Mouse (Mus musculus) liver, embryonic 15.5 days (tissue): ENCODE results near the gene Bmp5. TPM values are rescaled to one million over a fixed set of nuclear protein-coding genes. Genes with fewer than 3 reads are reported as not detected.

Experiments
- ATAC-seq: fragments of 200-750 bp; cut with Nextera tagmentation; 2 replicates; pipeline ENCODE4 v1.8.0; 2017; ENCODE audit warnings: moderate number of reproducible peaks, mild to moderate bottlenecking, moderate library complexity; ENCODE audit not compliant: insufficient read depth
- H3K27ac ChIP-seq: fragments of 300-500 bp; sonication (generic); replicated peaks from 2 replicates; pipeline ENCODE4 v1.5.1; 2015; ENCODE audit warnings: mild to moderate bottlenecking, inconsistent platforms
- H3K27me3 ChIP-seq: fragments of 300-500 bp; sonication (generic); 2 replicates; pipeline ENCODE4 v1.6.1; 2015; ENCODE audit warnings: mild to moderate bottlenecking, inconsistent platforms
- H3K36me3 ChIP-seq: fragments of 300-500 bp; sonication (generic); replicated peaks from 2 replicates; pipeline ENCODE4 v1.6.1; 2015; ENCODE audit warnings: moderate library complexity, mild to moderate bottlenecking, inconsistent platforms
- H3K4me1 ChIP-seq: fragments of 300-500 bp; sonication (generic); replicated peaks from 2 replicates; pipeline ENCODE4 v1.6.1; 2015; ENCODE audit warnings: inconsistent platforms
- H3K4me2 ChIP-seq: fragments of 300-500 bp; sonication (generic); 2 replicates; pipeline ENCODE4 v1.6.1; 2015; ENCODE audit warnings: moderate library complexity, mild to moderate bottlenecking, inconsistent platforms
- H3K4me3 ChIP-seq: fragments of 300-500 bp; sonication (generic); replicated peaks from 2 replicates; pipeline ENCODE4 v1.5.1; 2015; ENCODE audit warnings: mild to moderate bottlenecking, inconsistent platforms
- H3K9ac ChIP-seq: fragments of 300-500 bp; sonication (generic); 2 replicates; pipeline ENCODE4 v1.6.1; 2015; ENCODE audit warnings: moderate library complexity, mild to moderate bottlenecking, inconsistent platforms
- H3K9me3 ChIP-seq: fragments of 300-500 bp; sonication (generic); replicated peaks from 2 replicates; pipeline ENCODE4 v1.6.1; 2016; ENCODE audit warnings: inconsistent platforms
- WGBS: fragments of 180-500 bp; shearing (Covaris S2); methylation state at CpG from one replicate; pipeline ENCODE4 v1.1.7; 2015; ENCODE audit warnings: mixed read lengths; ENCODE audit not compliant: insufficient replicate concordance; 5-methylcytosine and 5-hydroxymethylcytosine counted together
- polyA plus RNA-seq: library from polyadenylated mRNA; unstranded; fragments of >200 nt; fragmentation: Nextera tagmentation; extraction: Ambion mirVana; gene quantifications from 2 replicates; pipeline ENCODE4 v1.2.1, GENCODE M21; 2015

The Bmp5 gene
- polyA plus RNA-seq, 1 experiment from 2014 or later, result 1.6 TPM

DNA sequence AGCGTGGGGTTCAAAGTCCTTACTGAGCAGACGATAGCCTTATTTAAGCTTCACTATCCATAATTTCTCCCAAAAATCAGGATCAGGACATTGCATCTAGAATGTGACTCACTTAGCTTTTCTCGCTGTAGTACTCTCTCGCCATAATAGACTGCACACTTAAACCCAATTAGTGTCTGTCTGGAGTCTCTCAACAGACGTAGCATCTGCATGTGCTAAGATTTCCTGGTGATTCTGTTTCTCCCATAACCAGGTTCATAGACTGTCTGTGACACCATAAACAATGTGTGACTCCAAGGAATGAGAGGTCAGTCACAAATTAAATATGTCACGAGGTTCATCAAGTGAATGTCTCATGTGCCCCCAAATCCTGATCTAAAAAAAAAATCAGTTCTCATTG lies 65.7 kb downstream of the Bmp5 start:
- no peaks in the 10 kb centered on the region for H3K36me3 ChIP-seq
- H3K9me3 ChIP-seq, result no peaks in the 10 kb centered on the region
- H3K4me3 ChIP-seq, result no peak overlapping the region
- H3K4me1 ChIP-seq, result no peaks in the 10 kb centered on the region
- no peak overlapping the region for H3K4me2 ChIP-seq
- no peak overlapping the region for H3K9ac ChIP-seq
- WGBS, result 70% methylated on average over 6 of the region's 6 CpGs
- H3K27me3 ChIP-seq, result no peaks in the 10 kb centered on the region
- ATAC-seq, result no peak
- no peak overlapping the region for H3K27ac ChIP-seq

DNA sequence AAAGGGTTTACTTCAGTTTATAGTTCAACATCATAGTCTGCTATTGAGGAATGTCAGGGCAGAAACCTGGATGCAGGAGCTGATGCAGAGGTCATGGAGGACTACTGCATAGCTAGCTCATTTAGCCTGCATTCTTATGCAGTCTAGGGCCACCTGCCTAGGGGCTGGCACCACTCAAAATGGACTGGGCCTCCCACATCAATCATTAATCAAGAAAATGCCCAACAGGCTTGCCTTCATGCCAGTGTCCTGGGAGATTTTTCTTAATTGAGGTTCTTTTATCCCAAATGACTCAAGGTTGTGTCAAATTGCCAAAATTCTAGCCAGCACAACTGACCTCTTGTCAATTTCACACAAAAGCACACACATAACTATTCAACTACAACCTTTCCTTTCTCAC lies 70.8 kb downstream of the Bmp5 start:
- no peaks in the 10 kb centered on the region for H3K27me3 ChIP-seq
- H3K9ac ChIP-seq, result no peak overlapping the region
- no peaks in the 10 kb centered on the region for H3K36me3 ChIP-seq
- no peak overlapping the region for H3K4me2 ChIP-seq
- no peak overlapping the region for H3K27ac ChIP-seq
- no peak overlapping the region for H3K4me3 ChIP-seq
- no peak for ATAC-seq
- no peaks in the 10 kb centered on the region for H3K4me1 ChIP-seq
- H3K9me3 ChIP-seq, result no peaks in the 10 kb centered on the region

DNA sequence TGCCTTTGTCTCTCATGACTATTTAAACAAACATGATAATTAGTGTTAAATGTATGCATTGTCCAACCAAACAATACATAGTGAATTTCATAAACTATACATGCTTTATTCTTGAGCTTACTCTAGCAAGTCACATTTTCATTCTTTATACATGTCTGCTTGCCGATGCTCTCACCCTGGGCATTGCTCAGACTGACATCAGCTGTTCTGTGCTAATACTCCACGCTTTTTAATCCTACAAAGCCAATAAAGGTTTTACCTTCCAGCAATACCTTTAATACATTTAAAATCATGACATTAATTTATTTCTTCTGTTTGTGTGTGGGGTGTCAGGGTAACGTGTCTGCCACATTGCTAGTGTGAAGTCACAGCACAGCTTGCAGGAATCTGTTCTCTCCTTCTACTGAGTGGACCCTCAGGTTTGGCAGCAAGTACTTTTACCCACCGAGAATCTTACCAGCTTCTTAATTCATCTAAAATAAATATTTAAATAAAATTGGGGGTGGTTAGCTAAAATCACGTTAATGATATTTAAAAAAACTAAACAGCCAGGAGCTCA lies 75.6 kb downstream of the Bmp5 start:
- Histone ChIP-seq H3K9me3 (no peaks in the 10 kb centered on the region), H3K36me3 (no peaks in the 10 kb centered on the region), H3K9ac (no peak overlapping the region), H3K4me3 (no peak overlapping the region), H3K27ac (no peak overlapping the region), H3K27me3 (no peaks in the 10 kb centered on the region), H3K4me2 (no peak overlapping the region), H3K4me1 (no peaks in the 10 kb centered on the region)
- ATAC-seq, result no peak
- WGBS, result 59% methylated on average over 5 of the region's 5 CpGs

DNA sequence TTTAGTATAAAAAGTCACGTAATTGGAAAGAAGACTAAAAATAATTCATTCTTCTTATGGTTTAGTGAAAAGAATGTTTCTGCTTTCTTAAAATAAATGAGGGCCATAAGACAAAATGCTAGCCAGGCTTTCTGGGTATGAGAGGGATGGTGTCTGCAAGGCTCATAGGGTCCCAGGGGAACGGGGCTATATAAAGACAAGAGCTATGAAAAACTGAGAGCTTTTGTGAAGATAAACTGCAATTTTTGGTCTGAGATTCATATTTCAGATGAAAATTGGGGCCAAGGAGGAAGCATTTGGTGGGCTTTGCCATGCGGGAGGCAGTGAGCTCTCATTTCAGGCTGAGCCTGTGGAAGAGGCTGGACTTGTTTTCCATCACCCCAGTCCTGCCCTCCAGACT lies 83.0 kb downstream of the Bmp5 start:
- no peaks in the 10 kb centered on the region for H3K9me3 ChIP-seq
- 55% methylated on average over 3 of the region's 3 CpGs for WGBS
- no peaks in the 10 kb centered on the region for H3K4me1 ChIP-seq
- no peaks in the 10 kb centered on the region for H3K36me3 ChIP-seq
- H3K27ac ChIP-seq, result no peak overlapping the region
- ATAC-seq, result no peak
- H3K4me3 ChIP-seq, result no peak overlapping the region
- no peaks in the 10 kb centered on the region for H3K27me3 ChIP-seq
- H3K4me2 ChIP-seq, result no peak overlapping the region
- no peak overlapping the region for H3K9ac ChIP-seq

DNA sequence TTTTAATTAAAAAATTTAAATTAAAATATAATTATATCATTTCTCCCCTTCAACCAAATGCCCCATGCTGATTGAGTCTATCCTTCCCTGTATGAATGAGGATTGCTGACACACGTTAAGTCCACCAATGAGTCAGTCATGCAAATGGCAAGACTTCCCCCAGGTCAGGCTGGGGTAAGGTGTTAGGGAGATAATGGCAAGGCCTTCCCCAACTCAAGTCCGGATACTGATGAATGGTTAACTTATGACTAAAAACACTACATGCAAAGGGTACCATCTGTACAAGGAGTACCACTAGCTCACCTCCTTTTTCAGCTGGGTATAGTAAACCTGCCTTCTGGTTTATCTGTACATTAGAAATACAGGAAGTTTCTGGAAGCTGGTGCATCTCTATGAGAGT lies 83.8 kb downstream of the Bmp5 start:
- no peak for ATAC-seq
- no peaks in the 10 kb centered on the region for H3K27me3 ChIP-seq
- H3K9ac ChIP-seq, result no peak overlapping the region
- H3K4me1 ChIP-seq, result no peaks in the 10 kb centered on the region
- H3K9me3 ChIP-seq, result no peaks in the 10 kb centered on the region
- WGBS, result 40% methylated on average over 2 of the region's 2 CpGs
- H3K27ac ChIP-seq, result no peak overlapping the region
- no peak overlapping the region for H3K4me3 ChIP-seq
- no peak overlapping the region for H3K4me2 ChIP-seq
- no peaks in the 10 kb centered on the region for H3K36me3 ChIP-seq

DNA sequence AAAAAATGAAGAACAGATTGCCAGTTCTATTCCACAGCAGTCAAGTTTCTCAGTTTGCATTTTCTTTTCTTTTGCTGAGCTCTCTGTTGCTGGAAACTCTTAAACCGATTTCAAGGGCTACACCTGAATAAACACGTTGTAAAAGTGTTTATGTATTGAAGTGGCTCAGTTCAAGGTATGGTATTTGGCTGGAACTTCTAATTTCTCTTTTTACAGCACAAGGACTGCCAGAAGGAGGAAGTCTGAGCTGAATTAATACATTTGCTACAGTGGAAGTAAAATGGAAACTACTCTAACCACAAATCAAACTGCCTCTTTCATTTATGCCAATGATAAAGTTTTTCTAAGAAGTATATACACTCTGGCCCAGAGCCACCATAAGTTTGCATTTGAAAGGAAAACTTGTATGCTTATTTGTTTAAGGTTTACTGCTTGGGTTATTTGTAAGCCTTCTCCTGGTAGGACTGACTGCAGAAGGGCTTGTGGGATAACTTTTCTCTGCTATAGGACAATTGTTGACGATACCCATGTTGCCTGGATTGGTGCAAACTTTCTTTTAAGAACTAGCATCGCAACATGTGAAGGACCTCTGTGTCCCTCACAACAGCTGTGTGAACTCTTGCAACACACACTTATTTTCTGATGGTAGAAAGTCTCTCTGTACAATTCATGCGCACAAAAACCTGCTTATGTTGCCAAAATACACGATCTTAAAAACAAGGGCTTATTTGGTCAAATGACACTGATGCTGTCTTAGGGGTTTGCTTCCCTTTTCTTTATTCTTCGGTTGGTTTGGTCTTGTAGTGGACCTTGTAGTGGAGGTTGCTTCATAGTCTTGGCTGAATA lies 95.4 kb downstream of the Bmp5 start:
- Histone ChIP-seq H3K9me3 (no peaks in the 10 kb centered on the region), H3K9ac (no peak overlapping the region), H3K4me1 (no peaks in the 10 kb centered on the region), H3K27me3 (no peaks in the 10 kb centered on the region), H3K36me3 (no peaks in the 10 kb centered on the region), H3K27ac (no peak overlapping the region), H3K4me2 (no peak overlapping the region), H3K4me3 (no peak overlapping the region)
- ATAC-seq, result no peak
- 55% methylated on average over 7 of the region's 7 CpGs for WGBS

- WGBS, result 33% methylated on average over 2 of the region's 2 CpGs
- no peaks in the 10 kb centered on the region for H3K36me3 ChIP-seq
- no peak for ATAC-seq
Measured at GRCm38 (mm10) chr9:75876333-75876732, 101.2 kb downstream of the Bmp5 start.

DNA sequence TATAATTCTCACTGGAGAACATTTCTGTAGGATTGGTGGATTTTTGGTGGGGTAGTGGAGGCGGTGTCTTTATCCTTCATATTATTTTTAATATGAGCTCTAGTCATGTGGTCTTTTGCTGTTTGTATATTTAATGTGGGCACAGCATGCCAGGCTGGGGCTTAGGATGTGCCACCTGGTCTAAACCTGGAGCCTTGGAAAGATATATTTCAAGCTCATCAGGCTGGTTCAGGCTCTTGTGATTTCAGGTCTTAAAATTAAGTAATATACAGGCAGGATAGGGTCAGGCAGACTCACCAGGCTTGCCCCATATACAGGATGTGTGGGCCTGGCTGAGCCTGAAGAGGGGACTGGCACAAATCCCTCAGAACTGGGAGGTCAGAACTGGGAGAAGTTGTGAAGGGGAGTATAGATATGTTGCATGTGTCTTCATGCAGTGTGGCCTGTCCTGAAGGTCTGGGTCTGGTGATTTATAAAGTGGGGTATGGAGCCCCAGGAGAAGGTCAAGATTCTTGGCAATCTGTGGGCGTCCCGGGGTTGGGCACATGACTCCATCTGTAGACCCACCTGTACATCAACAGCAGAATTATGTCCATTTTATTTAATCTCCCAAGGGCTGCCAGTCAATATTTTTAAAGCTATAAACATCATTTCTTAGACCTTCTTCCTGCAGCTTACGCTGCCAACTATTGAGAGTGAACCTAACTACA lies 108.5 kb downstream of the Bmp5 start:
- H3K4me2 ChIP-seq, result no peak overlapping the region
- WGBS, result 70% methylated on average over 4 of the region's 4 CpGs
- ATAC-seq, result no peak
- H3K4me3 ChIP-seq, result no peak overlapping the region
- H3K36me3 ChIP-seq, result no peaks in the 10 kb centered on the region
- H3K9ac ChIP-seq, result no peak overlapping the region
- H3K27ac ChIP-seq, result no peak overlapping the region
- H3K9me3 ChIP-seq, result no peaks in the 10 kb centered on the region
- no peaks in the 10 kb centered on the region for H3K27me3 ChIP-seq
- no peaks in the 10 kb centered on the region for H3K4me1 ChIP-seq

More at GRCm38 (mm10) chr9:75876333-75876732, 101.2 kb downstream of the Bmp5 start:
- Histone ChIP-seq H3K4me2 (no peak overlapping the region), H3K9ac (no peak overlapping the region), H3K4me1 (no peaks in the 10 kb centered on the region), H3K4me3 (no peak overlapping the region), H3K27ac (no peak overlapping the region), H3K9me3 (no peaks in the 10 kb centered on the region), H3K27me3 (no peaks in the 10 kb centered on the region)

DNA sequence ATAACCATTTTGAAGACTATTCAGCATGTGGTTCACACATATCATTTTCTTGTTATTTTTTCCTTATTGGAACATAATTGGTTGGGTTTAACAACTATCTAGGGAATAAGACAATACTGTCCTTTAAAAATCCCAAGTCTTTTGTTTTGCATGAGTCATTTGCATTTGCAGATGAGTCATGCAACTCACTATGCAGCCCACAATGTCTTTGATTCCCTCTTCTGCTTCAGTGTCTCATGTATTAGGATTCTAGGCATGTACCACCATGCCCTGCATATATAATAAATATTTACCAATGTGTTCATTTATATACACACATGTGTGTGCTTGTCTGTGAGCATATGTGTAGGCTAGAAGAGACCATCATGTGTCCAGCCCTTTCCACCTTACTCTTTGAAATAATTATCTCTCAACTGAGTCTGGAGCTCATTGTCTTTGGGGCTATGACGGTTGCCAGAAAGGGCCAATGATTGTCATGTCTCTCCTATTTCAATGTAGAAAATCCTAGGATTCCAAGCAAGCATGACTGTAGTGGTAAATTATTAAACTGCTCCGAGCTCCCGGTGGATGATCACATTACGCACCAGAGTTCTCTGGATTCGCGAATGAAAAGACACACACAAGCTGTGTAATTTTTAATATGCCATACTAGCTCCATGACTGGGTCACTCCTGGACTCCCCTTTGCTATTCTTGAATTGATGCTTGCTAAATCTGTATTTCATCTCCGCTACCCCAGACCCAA lies 111.8 kb downstream of the Bmp5 start:
- Histone ChIP-seq H3K27me3 (no peaks in the 10 kb centered on the region), H3K27ac (no peak overlapping the region), H3K4me1 (no peaks in the 10 kb centered on the region), H3K36me3 (no peaks in the 10 kb centered on the region), H3K4me2 (no peak overlapping the region), H3K4me3 (no peak overlapping the region), H3K9me3 (no peaks in the 10 kb centered on the region), H3K9ac (no peak overlapping the region)
- 80% methylated on average over 7 of the region's 7 CpGs for WGBS
- no peak for ATAC-seq

DNA sequence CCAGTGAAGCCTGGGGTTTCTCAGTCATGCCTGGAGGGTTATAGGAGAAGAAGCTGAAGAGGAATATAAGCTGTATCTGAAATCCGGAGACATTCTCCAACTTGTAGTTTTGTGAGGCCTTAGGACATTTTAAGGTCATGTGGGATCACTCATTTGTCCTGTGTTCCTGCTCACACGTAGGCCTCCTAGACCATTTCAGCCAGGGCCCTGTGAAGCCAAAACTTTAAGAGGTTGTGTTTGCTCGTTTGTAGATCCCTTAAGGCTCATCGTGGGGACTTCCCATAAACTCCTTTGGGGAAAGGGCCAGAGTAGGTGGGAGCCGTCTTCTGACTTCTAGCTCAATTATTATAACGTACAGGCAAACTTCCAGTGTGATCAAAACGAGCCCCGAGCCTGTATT lies 121.8 kb downstream of the Bmp5 start:
- Histone ChIP-seq H3K27ac (no peak overlapping the region), H3K27me3 (no peaks in the 10 kb centered on the region), H3K9me3 (no peaks in the 10 kb centered on the region), H3K4me1 (no peaks in the 10 kb centered on the region), H3K4me2 (no peak overlapping the region), H3K4me3 (no peak overlapping the region), H3K36me3 (no peaks in the 10 kb centered on the region), H3K9ac (no peak overlapping the region)
- 67% methylated on average over 8 of the region's 8 CpGs for WGBS
- no peak for ATAC-seq

- 58% methylated on average over 4 of the region's 4 CpGs for WGBS
- no peak overlapping the region for H3K4me3 ChIP-seq
- H3K9ac ChIP-seq, result no peak overlapping the region
- no peaks in the 10 kb centered on the region for H3K27me3 ChIP-seq
- H3K27ac ChIP-seq, result no peak overlapping the region
- H3K9me3 ChIP-seq, result no peaks in the 10 kb centered on the region
- no peaks in the 10 kb centered on the region for H3K36me3 ChIP-seq
- no peaks in the 10 kb centered on the region for H3K4me1 ChIP-seq
- no peak overlapping the region for H3K4me2 ChIP-seq
- no peak for ATAC-seq
Measured at GRCm38 (mm10) chr9:75898022-75898421, 122.9 kb downstream of the Bmp5 start.
